Mouse (Mus musculus): ENCODE measurements around the gene Hemgn. TPM values are rescaled to one million over a fixed set of nuclear protein-coding genes. Genes with fewer than 3 reads are reported as not detected.

Gene Hemgn
- polyA plus RNA-seq, 1 experiment from 2014 or later, result 0.21 TPM

DNA sequence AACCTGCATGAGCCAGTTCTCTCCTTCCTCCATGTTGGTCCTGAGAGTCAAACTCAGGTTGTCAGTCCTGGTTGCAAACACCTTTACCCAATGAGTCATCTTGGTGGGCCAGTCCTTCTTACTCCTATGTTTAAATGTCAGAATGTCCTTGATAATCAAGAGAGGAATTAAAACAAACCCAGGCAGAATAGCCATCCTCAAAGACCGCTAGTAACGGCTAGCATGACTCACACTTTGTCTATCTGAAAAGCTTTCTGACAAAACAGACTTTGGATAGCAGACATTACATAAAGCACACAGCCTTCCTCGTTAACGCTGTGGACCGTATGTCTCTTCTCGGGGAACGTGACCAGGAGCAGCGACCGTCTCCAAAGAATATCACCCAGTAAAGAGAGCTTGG, 5.5 kb upstream of the Hemgn start:
- no peak for ATAC-seq
- Histone ChIP-seq H3K27ac (ENCODE audit: low read depth, low read length) (no peak overlapping the region), H3K4me2 (replicated peaks; ENCODE audit: low read depth) (no peak overlapping the region), H3K9me3 (ENCODE audit: control insufficient read depth) (no peaks in the 10 kb centered on the region), H3K9ac (ENCODE audit: low read depth, low read length) (no peak overlapping the region), H3K27me3 (replicated peaks; ENCODE audit: control insufficient read depth, insufficient read depth, low read length) (no peaks in the 10 kb centered on the region), H3K4me1 (replicated peaks; ENCODE audit: control insufficient read depth, insufficient read depth, low read length) (no peaks in the 10 kb centered on the region), H3K36me3 (ENCODE audit: control insufficient read depth, insufficient read depth) (no peaks in the 10 kb centered on the region), H3K4me3 (ENCODE audit: low read depth, low read length) (no peak overlapping the region)
- no peak for TF ChIP-seq CTCF (IDR thresholded peaks at IDR 0.05; ENCODE audit: low read depth)
- WGBS, result 71% methylated on average over 9 of the region's 9 CpGs

DNA sequence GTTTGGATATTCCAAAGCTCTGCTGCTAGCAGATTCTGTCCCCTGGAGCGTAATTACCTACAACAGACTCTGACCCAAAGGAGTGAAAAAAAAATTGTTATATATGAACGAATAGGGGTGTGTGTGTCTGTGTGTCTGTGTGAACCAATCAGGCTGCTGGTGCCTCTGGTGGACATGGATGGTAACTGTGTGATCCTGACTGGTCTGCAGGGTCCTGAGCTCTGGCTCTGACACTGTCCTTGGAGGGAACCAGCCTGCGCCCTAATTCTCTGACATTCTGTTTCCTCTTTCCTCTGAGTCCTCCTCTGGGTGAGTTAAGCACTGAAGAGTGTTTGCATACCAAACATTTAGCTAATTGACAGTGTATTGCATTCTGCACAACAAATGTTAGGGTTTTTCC, 4.2 kb upstream of the Hemgn start:
- Histone ChIP-seq H3K27ac (ENCODE audit: low read depth, low read length) (no peak overlapping the region), H3K4me2 (replicated peaks; ENCODE audit: low read depth) (no peak overlapping the region), H3K36me3 (ENCODE audit: control insufficient read depth, insufficient read depth) (no peaks in the 10 kb centered on the region), H3K4me3 (ENCODE audit: low read depth, low read length) (no peak overlapping the region), H3K9me3 (ENCODE audit: control insufficient read depth) (no peaks in the 10 kb centered on the region), H3K9ac (ENCODE audit: low read depth, low read length) (no peak overlapping the region), H3K27me3 (replicated peaks; ENCODE audit: control insufficient read depth, insufficient read depth, low read length) (no peaks in the 10 kb centered on the region), H3K4me1 (replicated peaks; ENCODE audit: control insufficient read depth, insufficient read depth, low read length) (no peaks in the 10 kb centered on the region)
- peak; percentile 59 for TF ChIP-seq CTCF (IDR thresholded peaks at IDR 0.05; ENCODE audit: low read depth)
- no peak for ATAC-seq
- 57% methylated on average over 3 of the region's 3 CpGs for WGBS

DNA sequence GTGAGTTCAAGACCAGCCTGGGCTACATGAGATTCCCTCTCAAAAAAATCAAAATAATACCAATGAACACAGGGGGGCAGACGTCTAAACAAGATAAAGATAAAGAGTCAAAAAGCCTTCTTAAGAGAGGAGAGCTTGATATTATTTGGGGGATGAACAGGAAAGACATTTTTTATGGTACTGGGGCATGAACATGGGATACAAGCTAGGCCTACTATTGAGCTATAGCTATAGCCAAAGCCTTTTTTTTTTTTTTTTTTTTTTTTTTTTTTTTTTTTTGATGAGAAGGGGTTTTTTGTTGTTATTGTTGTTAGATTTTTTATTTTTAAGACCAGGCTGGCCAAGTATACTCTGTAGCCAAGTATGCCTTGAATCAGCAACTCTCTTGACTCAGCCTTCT, 1.2 kb downstream of the Hemgn start:
- no peak for ATAC-seq
- Histone ChIP-seq H3K27ac (ENCODE audit: low read depth, low read length) (no peak overlapping the region), H3K4me1 (replicated peaks; ENCODE audit: control insufficient read depth, insufficient read depth, low read length) (no peaks in the 10 kb centered on the region), H3K4me3 (ENCODE audit: low read depth, low read length) (no peak overlapping the region), H3K9ac (ENCODE audit: low read depth, low read length) (no peak overlapping the region), H3K27me3 (replicated peaks; ENCODE audit: control insufficient read depth, insufficient read depth, low read length) (no peaks in the 10 kb centered on the region), H3K4me2 (replicated peaks; ENCODE audit: low read depth) (no peak overlapping the region), H3K9me3 (ENCODE audit: control insufficient read depth) (no peaks in the 10 kb centered on the region), H3K36me3 (ENCODE audit: control insufficient read depth, insufficient read depth) (no peaks in the 10 kb centered on the region)
- 67% methylated on average over 1 of the region's 1 CpGs for WGBS
- TF ChIP-seq CTCF (IDR thresholded peaks at IDR 0.05; ENCODE audit: low read depth), result no peak

DNA sequence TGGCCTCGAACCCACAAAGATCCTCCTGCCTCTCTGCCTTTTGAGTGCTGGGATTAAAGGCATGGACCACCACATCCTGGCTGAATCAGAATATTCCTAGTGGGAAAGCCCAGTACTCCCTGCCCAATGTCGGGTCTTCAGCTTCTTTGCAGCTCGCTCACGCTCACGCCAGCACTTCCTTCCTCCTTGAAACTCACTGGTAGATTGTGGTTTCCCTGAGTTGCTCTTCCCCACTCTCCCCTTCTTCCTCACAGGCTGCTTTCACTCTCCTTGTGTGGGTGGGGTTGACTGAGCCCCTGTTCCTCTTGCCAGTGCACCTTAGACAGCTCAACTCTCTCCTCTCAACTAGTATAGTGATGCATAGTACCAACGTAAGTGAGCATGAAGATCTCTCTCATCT, 1.8 kb downstream of the Hemgn start:
- H3K4me2 ChIP-seq (replicated peaks; ENCODE audit: low read depth), result no peak overlapping the region
- 69% methylated on average over 6 of the region's 6 CpGs for WGBS

DNA sequence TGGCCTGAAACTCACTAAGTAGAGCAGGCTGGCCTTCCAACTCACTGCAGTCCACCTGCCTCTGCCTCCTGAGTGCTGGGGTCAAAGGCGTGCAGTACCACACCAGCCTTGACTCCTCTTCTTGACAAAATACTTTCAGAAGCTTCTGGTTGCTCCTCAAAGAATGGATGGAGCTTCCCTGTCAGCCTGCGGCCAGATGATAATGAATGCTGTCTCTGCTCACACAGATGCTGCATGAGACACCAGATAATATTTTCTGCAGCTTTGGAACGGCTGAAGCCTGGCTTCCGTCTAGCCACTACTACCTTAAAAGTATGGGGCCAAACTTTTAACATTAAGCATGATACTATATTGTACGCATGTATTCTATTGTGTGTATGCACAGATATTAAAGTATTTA, 2.6 kb downstream of the Hemgn start:
- no peak for ATAC-seq
- WGBS, result 90% methylated on average over 5 of the region's 5 CpGs
- no peak for TF ChIP-seq CTCF (IDR thresholded peaks at IDR 0.05; ENCODE audit: low read depth)

More for the DNA sequence above, 1.8 kb downstream of the Hemgn start:
- H3K36me3 ChIP-seq (ENCODE audit: control insufficient read depth, insufficient read depth), result no peaks in the 10 kb centered on the region
- no peak overlapping the region for H3K27ac ChIP-seq (ENCODE audit: low read depth, low read length)
- no peaks in the 10 kb centered on the region for H3K9me3 ChIP-seq (ENCODE audit: control insufficient read depth)
- no peak for TF ChIP-seq CTCF (IDR thresholded peaks at IDR 0.05; ENCODE audit: low read depth)
- H3K4me1 ChIP-seq (replicated peaks; ENCODE audit: control insufficient read depth, insufficient read depth, low read length), result no peaks in the 10 kb centered on the region
- no peak for ATAC-seq
- no peaks in the 10 kb centered on the region for H3K27me3 ChIP-seq (replicated peaks; ENCODE audit: control insufficient read depth, insufficient read depth, low read length)
- H3K9ac ChIP-seq (ENCODE audit: low read depth, low read length), result no peak overlapping the region
- no peak overlapping the region for H3K4me3 ChIP-seq (ENCODE audit: low read depth, low read length)

DNA sequence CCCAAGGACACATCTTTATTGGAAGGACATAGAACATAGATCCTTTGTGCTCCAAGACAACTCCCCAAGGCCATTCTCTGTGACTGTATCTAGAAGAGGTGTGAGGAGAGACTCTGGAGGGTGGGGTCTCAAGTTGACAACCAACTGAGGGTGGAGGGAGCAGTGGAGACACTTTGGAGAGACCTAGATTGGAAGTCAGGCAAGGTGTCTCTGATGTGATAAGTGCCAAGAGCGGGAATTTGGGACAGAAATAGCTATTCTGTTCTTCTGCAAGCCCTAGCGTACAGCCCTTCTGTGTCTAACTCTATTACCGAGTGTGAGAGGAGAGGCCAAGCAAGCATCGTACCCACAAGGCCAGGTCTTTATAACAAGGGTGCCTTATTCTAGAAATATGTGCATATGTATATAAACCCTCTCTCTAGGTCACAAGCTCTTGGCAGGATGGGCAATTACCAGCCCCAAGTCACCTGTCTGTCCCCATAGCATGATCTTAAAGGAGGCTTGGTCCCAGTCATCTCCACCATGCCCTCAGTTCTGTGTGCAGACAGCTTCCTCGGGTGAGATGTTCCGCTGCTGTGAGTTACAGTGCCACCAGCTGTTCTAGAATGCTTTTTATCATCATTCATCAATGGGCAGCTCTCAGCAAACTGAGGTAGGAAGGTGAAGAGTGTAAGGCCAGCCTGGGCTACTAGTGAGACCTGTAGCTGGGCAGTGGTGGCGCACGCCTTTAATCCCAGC, 6.2 kb downstream of the Hemgn start:
- H3K9ac ChIP-seq (ENCODE audit: low read depth, low read length), result no peak overlapping the region
- no peaks in the 10 kb centered on the region for H3K4me1 ChIP-seq (replicated peaks; ENCODE audit: control insufficient read depth, insufficient read depth, low read length)
- WGBS, result 91% methylated on average over 8 of the region's 8 CpGs
- no peaks in the 10 kb centered on the region for H3K27me3 ChIP-seq (replicated peaks; ENCODE audit: control insufficient read depth, insufficient read depth, low read length)
- H3K4me3 ChIP-seq (ENCODE audit: low read depth, low read length), result no peak overlapping the region
- no peak for ATAC-seq
- no peak overlapping the region for H3K4me2 ChIP-seq (replicated peaks; ENCODE audit: low read depth)
- no peaks in the 10 kb centered on the region for H3K9me3 ChIP-seq (ENCODE audit: control insufficient read depth)
- no peak overlapping the region for H3K27ac ChIP-seq (ENCODE audit: low read depth, low read length)
- H3K36me3 ChIP-seq (ENCODE audit: control insufficient read depth, insufficient read depth), result no peaks in the 10 kb centered on the region
- TF ChIP-seq CTCF (IDR thresholded peaks at IDR 0.05; ENCODE audit: low read depth), result no peak

More for the DNA sequence above, 2.6 kb downstream of the Hemgn start:
- H3K4me3 ChIP-seq (ENCODE audit: low read depth, low read length), result no peak overlapping the region
- H3K9me3 ChIP-seq (ENCODE audit: control insufficient read depth), result no peaks in the 10 kb centered on the region
- H3K36me3 ChIP-seq (ENCODE audit: control insufficient read depth, insufficient read depth), result no peaks in the 10 kb centered on the region
- no peak overlapping the region for H3K27ac ChIP-seq (ENCODE audit: low read depth, low read length)
- H3K9ac ChIP-seq (ENCODE audit: low read depth, low read length), result no peak overlapping the region
- H3K27me3 ChIP-seq (replicated peaks; ENCODE audit: control insufficient read depth, insufficient read depth, low read length), result no peaks in the 10 kb centered on the region
- H3K4me2 ChIP-seq (replicated peaks; ENCODE audit: low read depth), result no peak overlapping the region
- no peaks in the 10 kb centered on the region for H3K4me1 ChIP-seq (replicated peaks; ENCODE audit: control insufficient read depth, insufficient read depth, low read length)
